Mouse (Mus musculus): ENCODE data around the gene AW549877. TPM values are rescaled to one million over a fixed set of nuclear protein-coding genes. Genes with fewer than 3 reads are reported as not detected.

Gene AW549877
- polyA plus RNA-seq, 1 experiment from 2014 or later: 34.7 TPM

GRCm38 (mm10) chr15:4026231-4026773, 30.8 kb upstream of the AW549877 start, which contains the start of gene Oxct1:
Oxct1 (plus strand) TSS chr15:4026383.
- H3K27ac ChIP-seq (ENCODE audit: low read length): peak within 1 kb of the TSS; percentile 98
- peak within 1 kb of the TSS; percentile 91 for H3K4me3 ChIP-seq (ENCODE audit: low read length)
- no peaks in the 10 kb centered on the region for H3K36me3 ChIP-seq (ENCODE audit: control insufficient read depth, insufficient read depth, low read length)
- peak within 1 kb of the TSS; percentile 73 for H3K4me2 ChIP-seq (ENCODE audit: low read depth, low read length)
- under 1% methylated on average over 45 of the region's 45 CpGs for WGBS
- H3K4me1 ChIP-seq (replicated peaks; ENCODE audit: control insufficient read depth, insufficient read depth, low read length): peaks cover 21% of the 10 kb centered on the region
- peak; percentile 95 for ATAC-seq (ENCODE audit: low read depth)
- H3K27me3 ChIP-seq (ENCODE audit: control insufficient read depth, insufficient read depth, low read depth, low read length): no peaks in the 10 kb centered on the region
- peak within 1 kb of the TSS; percentile 90 for H3K9ac ChIP-seq (ENCODE audit: low read length)
- no peaks in the 10 kb centered on the region for H3K9me3 ChIP-seq (ENCODE audit: control insufficient read depth, low read length)

GRCm38 (mm10) chr15:4025508-4025904, 30.0 kb upstream of the AW549877 start:
- H3K27ac ChIP-seq (ENCODE audit: low read length): peak overlapping the region; percentile 98; the same call in 1 of the 2 replicates
- peak overlapping the region; percentile 90 for H3K9ac ChIP-seq (ENCODE audit: low read length)
- H3K9me3 ChIP-seq (ENCODE audit: control insufficient read depth, low read length): no peaks in the 10 kb centered on the region
- H3K4me3 ChIP-seq (ENCODE audit: low read length): peak overlapping the region; percentile 91
- peak overlapping the region; percentile 73 for H3K4me2 ChIP-seq (ENCODE audit: low read depth, low read length)
- ATAC-seq (ENCODE audit: low read depth): no peak
- no peaks in the 10 kb centered on the region for H3K27me3 ChIP-seq (ENCODE audit: control insufficient read depth, insufficient read depth, low read depth, low read length)
- peaks cover 21% of the 10 kb centered on the region for H3K4me1 ChIP-seq (replicated peaks; ENCODE audit: control insufficient read depth, insufficient read depth, low read length)
- WGBS: 51% methylated on average over 11 of the region's 11 CpGs
- no peaks in the 10 kb centered on the region for H3K36me3 ChIP-seq (ENCODE audit: control insufficient read depth, insufficient read depth, low read length)

GRCm38 (mm10) chr15:4024726-4025507, 29.4 kb upstream of the AW549877 start:
- Histone ChIP-seq H3K36me3 (ENCODE audit: control insufficient read depth, insufficient read depth, low read length) (no peaks in the 10 kb centered on the region), H3K27ac (ENCODE audit: low read length) (peak overlapping the region; percentile 41; the same call in 1 of the 2 replicates), H3K4me2 (ENCODE audit: low read depth, low read length) (no peak overlapping the region), H3K4me1 (replicated peaks; ENCODE audit: control insufficient read depth, insufficient read depth, low read length) (peaks cover 21% of the 10 kb centered on the region), H3K27me3 (ENCODE audit: control insufficient read depth, insufficient read depth, low read depth, low read length) (no peaks in the 10 kb centered on the region), H3K9me3 (ENCODE audit: control insufficient read depth, low read length) (no peaks in the 10 kb centered on the region), H3K9ac (ENCODE audit: low read length) (no peak overlapping the region), H3K4me3 (ENCODE audit: low read length) (no peak overlapping the region)
- WGBS: 71% methylated on average over 13 of the region's 13 CpGs
- no peak for ATAC-seq (ENCODE audit: low read depth)

- H3K27ac ChIP-seq (ENCODE audit: low read length): peak overlapping the region; percentile 61
These were observed 28.2 kb upstream of the AW549877 start for GRCm38 (mm10) chr15:4023747-4024146.

GRCm38 (mm10) chr15:4020711-4021110, 25.2 kb upstream of the AW549877 start:
- Histone ChIP-seq H3K4me2 (ENCODE audit: low read depth, low read length) (no peak overlapping the region), H3K4me1 (replicated peaks; ENCODE audit: control insufficient read depth, insufficient read depth, low read length) (peaks cover 6% of the 10 kb centered on the region), H3K4me3 (ENCODE audit: low read length) (no peak overlapping the region), H3K27me3 (ENCODE audit: control insufficient read depth, insufficient read depth, low read depth, low read length) (no peaks in the 10 kb centered on the region), H3K9ac (ENCODE audit: low read length) (no peak overlapping the region), H3K36me3 (ENCODE audit: control insufficient read depth, insufficient read depth, low read length) (no peaks in the 10 kb centered on the region), H3K9me3 (ENCODE audit: control insufficient read depth, low read length) (no peaks in the 10 kb centered on the region), H3K27ac (ENCODE audit: low read length) (no peak overlapping the region)
- WGBS: 49% methylated on average over 4 of the region's 4 CpGs
- ATAC-seq (ENCODE audit: low read depth): peak; percentile 37; the same call in 1 of the 2 replicates

More at GRCm38 (mm10) chr15:4023747-4024146, 28.2 kb upstream of the AW549877 start:
- 63% methylated on average over 2 of the region's 2 CpGs for WGBS
- no peak overlapping the region for H3K9ac ChIP-seq (ENCODE audit: low read length)
- H3K4me2 ChIP-seq (ENCODE audit: low read depth, low read length): no peak overlapping the region
- H3K36me3 ChIP-seq (ENCODE audit: control insufficient read depth, insufficient read depth, low read length): no peaks in the 10 kb centered on the region
- peaks cover 21% of the 10 kb centered on the region for H3K4me1 ChIP-seq (replicated peaks; ENCODE audit: control insufficient read depth, insufficient read depth, low read length)
- no peaks in the 10 kb centered on the region for H3K27me3 ChIP-seq (ENCODE audit: control insufficient read depth, insufficient read depth, low read depth, low read length)
- ATAC-seq (ENCODE audit: low read depth): no peak
- no peak overlapping the region for H3K4me3 ChIP-seq (ENCODE audit: low read length)
- no peaks in the 10 kb centered on the region for H3K9me3 ChIP-seq (ENCODE audit: control insufficient read depth, low read length)

GRCm38 (mm10) chr15:4013873-4014272, 18.3 kb upstream of the AW549877 start:
- H3K36me3 ChIP-seq (ENCODE audit: control insufficient read depth, insufficient read depth, low read length): no peaks in the 10 kb centered on the region
- H3K4me1 ChIP-seq (replicated peaks; ENCODE audit: control insufficient read depth, insufficient read depth, low read length): no peaks in the 10 kb centered on the region
- no peaks in the 10 kb centered on the region for H3K27me3 ChIP-seq (ENCODE audit: control insufficient read depth, insufficient read depth, low read depth, low read length)
- 76% methylated on average over 2 of the region's 2 CpGs for WGBS
- no peak overlapping the region for H3K9ac ChIP-seq (ENCODE audit: low read length)
- H3K4me2 ChIP-seq (ENCODE audit: low read depth, low read length): no peak overlapping the region
- H3K27ac ChIP-seq (ENCODE audit: low read length): no peak overlapping the region
- ATAC-seq (ENCODE audit: low read depth): no peak
- H3K9me3 ChIP-seq (ENCODE audit: control insufficient read depth, low read length): no peaks in the 10 kb centered on the region
- H3K4me3 ChIP-seq (ENCODE audit: low read length): no peak overlapping the region

GRCm38 (mm10) chr15:4000536-4000935, 5.0 kb upstream of the AW549877 start:
- Histone ChIP-seq H3K9ac (ENCODE audit: low read length) (no peak overlapping the region), H3K27ac (ENCODE audit: low read length) (no peak overlapping the region), H3K9me3 (ENCODE audit: control insufficient read depth, low read length) (peaks cover 4% of the 10 kb centered on the region), H3K4me3 (ENCODE audit: low read length) (no peak overlapping the region), H3K4me2 (ENCODE audit: low read depth, low read length) (no peak overlapping the region), H3K4me1 (replicated peaks; ENCODE audit: control insufficient read depth, insufficient read depth, low read length) (0 out of 2 replicates have a peak, but pooled peaks cover 3% of the 10 kb centered on the region), H3K36me3 (ENCODE audit: control insufficient read depth, insufficient read depth, low read length) (no peaks in the 10 kb centered on the region), H3K27me3 (ENCODE audit: control insufficient read depth, insufficient read depth, low read depth, low read length) (no peaks in the 10 kb centered on the region)
- ATAC-seq (ENCODE audit: low read depth): no peak
- 77% methylated on average over 2 of the region's 2 CpGs for WGBS

GRCm38 (mm10) chr15:3999144-3999543, 3.6 kb upstream of the AW549877 start:
- WGBS: 71% methylated on average over 2 of the region's 2 CpGs
- ATAC-seq (ENCODE audit: low read depth): no peak

GRCm38 (mm10) chr15:3996267-3997010, 895 bp upstream of the AW549877 start:
- Histone ChIP-seq H3K4me1 (replicated peaks; ENCODE audit: control insufficient read depth, insufficient read depth, low read length) (peaks cover 7% of the 10 kb centered on the region; the same call in 1 of the 2 replicates), H3K9me3 (ENCODE audit: control insufficient read depth, low read length) (no peaks in the 10 kb centered on the region), H3K4me3 (ENCODE audit: low read length) (peak overlapping the region; percentile 88), H3K4me2 (ENCODE audit: low read depth, low read length) (peak overlapping the region; percentile 81), H3K9ac (ENCODE audit: low read length) (peak overlapping the region; percentile 71), H3K27me3 (ENCODE audit: control insufficient read depth, insufficient read depth, low read depth, low read length) (no peaks in the 10 kb centered on the region), H3K27ac (ENCODE audit: low read length) (peak overlapping the region; percentile 92), H3K36me3 (ENCODE audit: control insufficient read depth, insufficient read depth, low read length) (peaks cover 7% of the 10 kb centered on the region; the same call in 1 of the 2 replicates)
- ATAC-seq (ENCODE audit: low read depth): no peak
- 15% methylated on average over 14 of the region's 14 CpGs for WGBS

More at GRCm38 (mm10) chr15:3999144-3999543, 3.6 kb upstream of the AW549877 start:
- no peak overlapping the region for H3K4me3 ChIP-seq (ENCODE audit: low read length)
- no peak overlapping the region for H3K4me2 ChIP-seq (ENCODE audit: low read depth, low read length)
- H3K9me3 ChIP-seq (ENCODE audit: control insufficient read depth, low read length): no peaks in the 10 kb centered on the region
- no peaks in the 10 kb centered on the region for H3K27me3 ChIP-seq (ENCODE audit: control insufficient read depth, insufficient read depth, low read depth, low read length)
- H3K27ac ChIP-seq (ENCODE audit: low read length): no peak overlapping the region
- H3K36me3 ChIP-seq (ENCODE audit: control insufficient read depth, insufficient read depth, low read length): no peaks in the 10 kb centered on the region
- no peak overlapping the region for H3K9ac ChIP-seq (ENCODE audit: low read length)
- peaks cover 7% of the 10 kb centered on the region; the same call in 1 of the 2 replicates for H3K4me1 ChIP-seq (replicated peaks; ENCODE audit: control insufficient read depth, insufficient read depth, low read length)

Measured in lung, embryonic 16.5 days (tissue).